Mouse (Mus musculus) common myeloid progenitor, adult 5-6 weeks (primary cell): ENCODE results near the gene Cenpp. TPM values are rescaled to one million over a fixed set of nuclear protein-coding genes. Genes with fewer than 3 reads are reported as not detected.
"Not testable (repeated sequence)": the region's sequence is repeated elsewhere in the genome, so short reads cannot be mapped to it uniquely, and the experiment has no call there.

Source experiments
- ATAC-seq: replicated peaks from 2 replicates; pipeline ENCODE4 v1.8.0; 2016; ENCODE audit warnings: low read depth, mild to moderate bottlenecking, moderate TSS enrichment, inconsistent platforms; ENCODE audit not compliant: poor library complexity, severe bottlenecking
- total RNA-seq: library from RNA; stranded (forward); fragments of 200-1000, 187-1606 nt; gene quantifications from 2 replicates; pipeline ENCODE4 v1.2.3, GENCODE M21; 2017

The Cenpp gene
- total RNA-seq, 1 experiment from 2014 or later = 31.6 TPM

DNA sequence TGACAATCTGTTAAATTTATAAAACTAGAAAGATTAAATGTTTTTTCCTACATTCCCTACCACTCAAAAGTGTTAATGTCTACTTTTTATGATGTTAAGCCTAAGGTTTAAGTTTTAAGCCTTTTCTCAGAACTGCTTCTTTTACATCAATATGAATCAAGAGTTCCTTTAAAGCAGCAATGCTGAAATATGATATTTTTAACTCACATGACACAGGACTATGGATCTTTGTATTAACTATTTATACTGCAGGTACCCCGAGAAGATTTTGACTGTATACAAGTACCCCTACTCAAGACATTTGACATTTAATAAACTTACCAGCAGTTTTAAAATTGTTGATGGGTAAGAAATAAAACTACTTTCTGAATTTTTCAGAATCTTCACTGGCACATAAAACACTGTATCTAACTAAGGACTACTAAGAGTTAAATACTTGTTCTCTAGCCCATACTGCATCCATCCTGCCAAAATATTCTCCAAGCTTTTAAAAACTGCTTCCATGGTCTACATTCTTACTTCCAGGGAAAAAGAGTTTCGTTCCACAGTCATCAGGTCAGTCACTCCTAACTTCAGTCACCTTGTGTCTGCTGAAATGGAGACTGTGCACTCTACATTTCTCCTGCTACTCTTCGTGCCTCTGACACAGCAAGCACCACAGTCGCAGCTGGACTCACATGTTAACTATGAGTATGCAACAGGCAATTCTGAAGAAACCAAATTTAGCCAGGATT lies 43.8 kb downstream of the Cenpp start:
- ATAC-seq = no peak

DNA sequence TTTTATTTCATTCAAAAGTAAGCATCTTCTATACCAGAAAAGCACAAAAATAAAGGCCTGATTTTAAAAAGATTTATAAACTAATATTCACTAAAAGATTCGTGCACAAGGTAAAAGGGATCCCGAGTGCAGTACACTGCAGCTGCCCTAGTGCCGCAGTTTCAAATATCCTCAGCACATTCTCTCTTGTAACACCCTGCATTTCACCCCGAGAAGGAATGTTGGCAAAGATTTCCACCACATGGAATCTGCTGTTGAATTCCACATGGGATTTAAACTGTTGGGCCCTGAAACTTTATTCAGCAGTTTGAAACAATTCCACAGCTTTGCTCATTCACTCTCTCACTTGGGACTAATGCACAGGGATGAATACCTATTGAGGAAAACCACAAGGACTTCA lies 44.9 kb downstream of the Cenpp start, which contains the start of gene Ogn:
Gene Ogn (plus strand): TSS at position 333 of the 400 bp plus-strand sequence.
- no peak for ATAC-seq

DNA sequence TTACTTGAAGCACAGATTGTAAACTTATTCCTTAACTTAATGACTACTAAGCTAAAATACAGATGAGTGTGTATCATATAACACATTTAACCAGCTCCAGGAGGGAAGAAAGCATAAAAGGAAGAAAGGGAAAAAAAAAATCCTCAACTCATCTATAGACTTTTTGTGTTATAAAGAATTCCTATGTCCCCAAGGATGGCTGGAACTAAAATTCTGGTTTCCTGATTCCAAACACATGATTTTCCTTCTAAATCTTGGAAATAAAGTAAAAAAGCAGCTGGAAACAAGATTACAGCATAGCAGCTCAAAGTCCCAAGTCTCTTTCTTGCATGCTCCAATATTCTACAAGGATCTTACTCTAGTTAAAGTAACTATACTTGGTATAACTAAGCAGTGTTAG lies 49.0 kb downstream of the Cenpp start:
- ATAC-seq = no peak

DNA sequence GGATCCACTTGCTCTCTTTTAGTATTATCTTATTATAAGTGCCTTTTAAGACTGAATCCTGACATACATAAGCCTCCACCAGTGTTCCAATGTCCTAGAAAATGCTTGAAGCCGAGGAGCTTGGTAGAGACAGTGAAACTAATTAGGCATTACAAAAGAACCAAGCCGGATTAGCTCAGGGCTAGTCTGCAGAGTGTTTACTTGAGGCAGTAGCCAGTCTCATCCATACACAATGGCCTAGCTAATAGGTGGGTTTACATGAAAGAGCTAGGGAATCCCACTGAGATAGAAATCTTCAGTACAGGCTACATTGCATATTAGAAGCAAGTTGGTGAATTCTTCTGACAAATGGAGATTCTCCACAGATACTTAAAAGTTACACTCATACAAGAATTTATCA lies 50.0 kb downstream of the Cenpp start:
- not testable (repeated sequence) for ATAC-seq

DNA sequence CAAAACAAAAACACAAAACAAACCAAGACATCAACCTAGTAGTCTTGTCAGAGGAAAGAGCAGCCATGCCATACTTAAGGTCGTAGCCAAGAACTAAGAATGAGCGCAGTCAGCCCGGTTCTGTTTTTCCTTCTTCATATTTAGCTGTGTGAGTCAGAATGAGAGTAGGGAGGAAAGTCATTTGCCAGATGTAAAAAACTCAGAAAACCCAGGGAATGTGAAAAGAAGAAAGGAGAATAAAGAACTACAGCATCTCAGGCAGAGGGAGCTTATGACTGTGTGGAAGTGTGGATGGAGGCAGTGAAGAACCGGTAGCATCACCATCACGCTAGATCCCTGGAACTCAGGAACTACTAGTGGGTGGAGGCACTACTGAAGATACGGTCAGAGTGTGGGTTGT lies 66.5 kb downstream of the Cenpp start:
- no peak for ATAC-seq

DNA sequence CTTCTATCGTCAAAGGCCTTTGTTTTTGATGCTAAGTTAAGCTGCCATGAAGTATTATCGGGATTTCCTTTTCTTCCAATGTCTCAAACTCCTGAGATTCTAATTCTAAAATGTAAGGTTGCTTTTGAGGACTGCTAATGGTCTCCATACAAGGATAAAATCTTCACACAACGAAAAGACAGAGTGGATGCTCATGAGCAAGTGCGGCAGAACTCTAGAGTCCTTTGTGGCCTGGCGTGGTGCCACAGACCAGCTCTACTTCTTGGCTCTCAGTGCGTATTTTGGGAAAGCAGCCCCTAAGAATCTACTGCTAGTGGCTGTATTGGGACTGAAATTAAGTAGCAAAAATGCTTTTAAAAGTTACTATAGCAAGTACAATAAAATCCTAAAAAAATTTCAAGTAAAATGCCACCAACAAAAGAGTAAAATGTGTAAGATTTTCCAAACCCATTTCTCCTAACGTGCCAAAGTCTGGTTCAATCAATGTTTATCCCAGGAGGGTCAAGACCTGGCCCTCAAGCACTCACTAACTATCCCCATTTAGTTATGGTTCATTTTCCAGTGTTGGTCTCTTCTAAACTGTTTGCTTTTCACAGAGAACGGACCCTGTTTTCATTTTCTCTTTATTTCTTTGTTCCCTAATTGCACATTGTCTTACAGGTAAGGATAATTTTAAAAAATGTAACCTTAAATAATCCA lies 68.1 kb downstream of the Cenpp start:
- no peak for ATAC-seq

DNA sequence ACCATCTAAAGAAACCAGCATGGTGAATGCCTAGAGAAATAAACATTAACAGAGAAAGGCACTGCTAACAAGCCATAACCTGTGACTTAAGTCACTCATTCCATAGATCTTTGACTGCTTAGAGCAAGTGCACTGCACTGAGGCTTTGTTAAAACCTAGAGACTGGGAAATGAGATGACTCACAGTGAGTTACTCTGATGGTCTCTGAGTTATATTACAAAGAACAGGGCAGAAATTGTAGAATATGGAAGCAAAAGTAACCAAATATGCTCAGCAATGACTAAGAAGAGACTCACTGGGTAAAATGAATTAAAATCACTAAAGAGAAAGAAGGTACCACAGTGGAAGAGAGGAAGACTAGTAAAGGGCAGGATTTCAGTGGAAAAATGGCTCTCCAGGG lies 68.7 kb downstream of the Cenpp start:
- ATAC-seq = no peak

DNA sequence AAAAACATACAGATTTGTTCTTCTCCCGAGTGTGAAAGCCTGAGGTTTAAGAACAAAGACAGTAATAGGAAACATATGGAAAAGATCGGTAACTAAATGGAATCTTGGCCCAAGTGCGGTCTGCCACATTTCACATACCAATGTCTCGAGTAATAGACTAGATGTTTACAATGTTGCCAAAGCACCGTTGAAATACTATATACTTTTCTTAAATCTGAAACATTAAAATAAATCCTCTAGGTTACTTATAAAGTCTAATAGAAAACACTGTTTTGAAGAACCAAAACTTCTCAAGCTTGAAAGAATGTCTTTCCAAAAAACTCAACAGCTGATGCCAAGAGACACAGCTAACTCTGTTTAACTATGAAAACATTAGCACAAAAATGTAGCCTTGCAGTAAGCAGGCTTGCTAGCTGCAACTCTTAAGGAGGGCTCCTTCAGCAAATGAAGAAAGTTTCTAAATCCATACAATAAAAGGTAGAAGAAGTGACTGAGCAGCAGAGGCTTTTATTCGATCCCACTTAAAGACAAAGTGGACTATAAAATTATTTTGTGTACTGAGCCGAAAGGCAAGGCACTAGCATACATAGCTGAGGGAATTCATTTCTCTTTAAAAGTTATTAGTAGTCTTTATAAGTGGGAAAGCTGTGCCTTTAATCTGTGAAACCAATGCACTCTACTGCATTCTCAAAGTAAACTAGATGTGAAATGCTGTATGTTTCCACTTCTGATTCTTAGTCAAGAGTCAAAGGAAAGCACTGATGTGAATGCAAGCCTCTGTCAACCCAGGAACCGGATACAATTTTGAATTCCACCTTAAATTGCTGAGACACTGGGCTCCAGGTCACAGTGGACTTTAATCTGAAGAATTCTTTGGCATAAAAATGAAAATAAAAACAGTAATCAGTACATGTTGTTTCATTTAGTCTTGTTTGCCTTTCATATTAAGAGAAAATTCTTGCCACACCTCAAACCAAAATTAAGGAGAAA lies 70.7 kb downstream of the Cenpp start, which contains the start of gene Omd:
Gene Omd (plus strand): TSS at position 922 of the 990 bp plus-strand sequence.
- no peak for ATAC-seq

DNA sequence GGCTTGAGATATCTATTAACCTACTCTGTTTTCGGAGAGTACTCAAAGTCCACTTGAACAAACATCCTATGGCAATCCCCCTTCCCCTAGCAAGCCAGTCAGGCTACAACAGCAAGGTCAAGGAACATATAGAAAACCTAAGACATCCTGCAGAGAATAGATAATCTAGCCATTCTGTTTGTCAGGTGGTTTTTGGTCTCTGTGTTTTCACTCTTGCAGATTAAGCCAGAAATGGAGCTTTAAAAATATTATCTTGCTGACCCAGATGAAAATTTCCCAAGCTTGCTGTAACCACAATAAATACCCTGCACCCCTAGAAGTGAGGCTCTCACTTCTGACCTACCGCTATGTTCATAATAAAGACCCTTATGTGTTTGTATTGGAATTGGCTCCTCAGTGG lies 81.2 kb downstream of the Cenpp start:
- ATAC-seq = peak; percentile 60

DNA sequence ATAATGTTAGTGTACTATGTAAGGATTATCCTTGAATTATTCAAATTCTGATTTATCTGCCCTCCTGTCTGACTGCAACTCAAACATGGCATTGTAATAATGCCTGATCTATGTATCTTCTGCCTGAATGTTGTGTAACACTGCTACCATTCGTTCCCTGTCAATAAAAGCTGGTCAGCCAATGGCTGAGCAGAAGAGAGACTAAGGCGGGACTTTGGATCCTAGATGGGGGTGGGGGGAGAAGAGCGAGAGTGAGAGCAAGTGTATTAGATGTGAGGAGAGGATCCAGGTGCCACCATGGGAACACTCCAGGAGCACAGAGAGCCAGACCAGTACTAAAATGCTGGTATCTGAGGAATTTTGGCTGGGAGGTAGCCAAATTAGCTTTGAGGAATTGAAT lies 82.2 kb downstream of the Cenpp start:
- no peak for ATAC-seq

DNA sequence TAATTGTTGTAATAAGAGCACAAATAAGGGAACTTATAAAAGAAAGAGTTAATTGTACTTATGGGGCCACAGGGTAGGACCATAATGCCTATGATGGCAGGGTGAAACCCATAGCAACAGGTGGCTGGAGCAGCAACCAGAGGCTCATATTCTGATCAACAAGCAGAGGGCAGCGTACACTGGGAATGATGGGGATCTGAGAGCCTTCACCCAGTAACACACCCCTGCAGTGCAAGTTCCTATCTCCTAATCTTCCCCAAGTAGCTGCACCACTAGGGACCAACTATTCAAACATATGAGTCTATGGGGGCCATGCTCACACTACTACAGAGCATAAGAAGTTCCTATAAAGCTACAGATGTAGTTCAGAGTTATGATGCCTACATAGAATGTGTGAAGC lies 88.2 kb downstream of the Cenpp start:
- ATAC-seq = no peak; the same call in 1 of the 2 replicates

DNA sequence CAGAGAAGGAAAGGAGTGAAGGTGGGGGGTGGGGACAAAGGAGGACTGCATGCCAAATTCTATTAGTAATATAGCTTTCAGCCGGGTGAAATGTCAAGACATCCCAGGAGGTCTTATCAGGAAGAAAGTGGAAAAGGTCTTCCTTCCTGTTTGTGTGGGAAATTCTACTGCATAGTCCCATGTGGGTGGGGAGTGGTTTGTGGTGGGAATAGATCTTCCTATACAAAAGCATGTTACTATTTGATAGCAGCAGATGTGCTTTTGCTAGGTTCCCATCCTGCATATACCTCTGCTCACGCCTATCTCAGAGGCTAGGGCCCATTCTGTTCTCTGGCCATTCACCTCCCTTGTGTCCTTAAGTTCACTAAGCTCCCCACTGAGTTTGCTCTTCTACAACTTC lies 91.7 kb downstream of the Cenpp start:
- peak; percentile 90 for ATAC-seq

DNA sequence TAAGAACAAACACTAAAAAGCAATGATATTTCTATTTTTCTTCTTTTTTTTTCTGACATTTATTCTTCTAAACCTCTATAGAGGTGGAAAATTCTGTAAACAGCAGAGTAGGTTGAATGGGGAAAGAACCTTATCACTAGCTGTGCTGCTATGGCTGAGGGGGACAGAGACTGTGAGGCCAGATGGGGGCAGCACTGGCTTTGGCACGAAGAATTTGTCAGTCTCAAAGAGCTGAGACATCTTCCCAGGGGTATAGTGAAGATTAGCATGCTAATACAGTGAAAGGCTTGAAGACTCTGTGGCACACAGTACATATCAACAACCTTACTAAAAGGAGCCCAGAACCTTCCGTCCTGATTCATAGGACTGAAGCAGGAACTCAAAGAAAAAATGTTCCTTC lies 93.4 kb downstream of the Cenpp start:
- peak; percentile 63 for ATAC-seq

DNA sequence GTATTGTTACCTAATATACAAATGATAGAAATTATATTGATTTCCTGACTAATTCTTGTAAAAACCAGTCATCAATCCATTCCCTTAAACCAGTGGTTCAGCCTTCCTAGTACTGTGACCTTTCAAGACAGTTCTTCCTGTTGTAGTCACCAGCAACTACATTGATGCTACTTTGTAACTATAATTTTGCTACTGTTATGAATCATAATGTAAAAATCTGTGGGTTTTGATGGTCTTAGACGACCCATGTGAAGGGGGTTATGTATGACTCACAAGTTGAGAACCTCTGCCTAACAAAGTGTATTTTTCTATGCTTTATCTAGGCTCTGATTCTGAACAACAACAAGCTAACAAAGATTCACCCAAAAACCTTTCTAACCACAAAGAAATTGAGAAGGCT lies 95.7 kb downstream of the Cenpp start:
- no peak for ATAC-seq

DNA sequence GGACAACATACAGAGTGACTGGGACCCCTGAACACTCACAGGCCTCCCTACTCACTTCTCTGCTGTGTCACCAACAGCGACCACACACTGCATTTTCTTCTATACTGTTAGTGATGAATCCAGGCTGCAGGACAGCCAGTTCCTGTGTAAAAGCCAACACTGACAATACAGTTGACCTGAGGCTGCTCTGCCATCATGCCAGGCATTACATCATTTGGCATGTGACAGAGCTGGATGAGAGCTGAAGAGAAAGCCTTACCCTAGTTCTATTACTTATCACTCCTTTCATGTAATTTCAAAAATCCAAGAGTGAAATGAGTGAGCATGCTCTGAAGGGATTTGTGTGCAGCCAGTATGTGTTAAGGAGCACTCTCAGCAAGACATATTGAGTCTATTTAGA lies 96.4 kb downstream of the Cenpp start:
- no peak for ATAC-seq

DNA sequence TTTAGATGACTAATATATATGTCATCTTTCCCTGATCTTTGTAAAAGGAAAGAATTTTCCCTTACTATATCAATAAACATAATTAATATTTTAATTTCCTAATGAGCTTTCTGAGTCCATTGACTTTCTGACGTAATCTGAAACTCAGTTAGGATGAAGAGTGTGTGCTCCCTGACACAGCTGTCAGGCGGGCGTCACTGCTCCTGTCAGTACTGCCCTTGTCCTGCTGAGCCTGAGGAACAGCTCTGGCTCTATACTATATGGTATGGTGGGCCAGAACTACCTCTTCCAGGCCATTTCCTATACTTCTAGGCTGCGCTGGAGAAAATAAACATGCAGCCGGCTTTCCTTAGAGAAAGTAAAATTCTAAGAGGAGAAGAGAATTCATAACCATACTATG lies 98.1 kb downstream of the Cenpp start:
- ATAC-seq = no peak

DNA sequence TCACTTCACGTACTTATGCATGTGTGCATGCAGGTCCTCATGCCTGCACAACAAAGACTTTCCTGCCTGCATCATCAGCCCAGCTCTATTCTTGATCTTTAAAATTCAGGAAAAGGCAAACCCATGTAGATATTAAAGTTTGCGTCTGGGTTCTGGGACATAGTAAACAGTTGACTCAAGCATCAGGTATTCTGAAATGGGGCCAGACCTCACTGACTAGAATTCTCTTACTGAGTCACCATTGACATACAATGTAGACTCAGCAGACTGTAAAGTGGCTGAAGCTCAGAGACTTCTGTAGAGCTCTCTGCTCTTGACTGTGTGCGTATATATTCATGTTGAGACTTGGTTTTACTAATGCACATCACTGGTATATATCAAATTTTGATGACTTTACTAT lies 103.0 kb downstream of the Cenpp start:
- no peak for ATAC-seq

DNA sequence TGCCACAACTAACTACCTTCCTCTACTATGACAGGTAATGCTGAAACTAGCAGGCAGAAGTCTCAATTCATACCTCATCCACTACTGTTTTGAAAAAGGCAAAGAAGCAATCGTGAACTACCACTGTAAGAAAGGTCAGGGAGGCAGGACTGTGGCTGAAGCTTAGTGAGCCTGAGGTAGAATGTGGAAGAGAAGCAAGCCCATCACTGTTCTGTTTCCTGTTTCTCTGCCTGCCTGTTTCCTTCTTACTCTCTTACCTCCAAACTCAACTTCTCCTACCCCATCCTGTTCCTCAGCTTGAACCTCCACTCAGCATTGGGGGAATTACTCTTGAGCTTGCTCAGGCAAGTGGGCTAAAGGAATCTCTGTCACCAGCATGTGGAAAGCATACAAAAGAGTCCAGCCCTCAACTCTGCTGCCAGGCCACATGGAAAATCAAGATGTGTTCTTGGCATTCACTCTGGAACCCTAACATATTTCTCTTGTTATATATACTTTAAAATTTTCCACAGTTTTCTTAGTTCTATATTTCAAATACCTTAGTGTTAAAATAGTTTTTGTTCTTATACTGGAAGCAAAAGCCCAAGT lies 104.9 kb downstream of the Cenpp start:
- ATAC-seq = no peak

DNA sequence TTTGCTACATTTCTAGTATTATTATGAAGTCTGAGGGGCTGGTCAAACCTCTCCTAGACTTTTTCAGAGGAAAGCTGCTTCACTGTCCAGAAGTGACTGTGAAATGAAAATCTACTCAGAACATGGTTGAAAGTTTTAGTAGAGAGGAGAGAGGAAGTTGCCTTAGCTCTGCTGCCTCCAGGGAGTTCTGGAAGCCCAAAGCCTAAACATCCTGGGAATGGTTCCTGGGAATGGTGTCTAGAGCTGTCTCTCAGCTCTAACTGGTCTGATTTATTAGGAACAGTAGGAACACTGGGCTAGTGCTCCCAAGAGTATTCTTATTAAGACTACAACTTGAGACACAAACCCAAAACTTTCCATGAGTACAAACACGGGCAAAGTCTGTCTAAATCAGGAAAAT lies 106.1 kb downstream of the Cenpp start:
- no peak for ATAC-seq

DNA sequence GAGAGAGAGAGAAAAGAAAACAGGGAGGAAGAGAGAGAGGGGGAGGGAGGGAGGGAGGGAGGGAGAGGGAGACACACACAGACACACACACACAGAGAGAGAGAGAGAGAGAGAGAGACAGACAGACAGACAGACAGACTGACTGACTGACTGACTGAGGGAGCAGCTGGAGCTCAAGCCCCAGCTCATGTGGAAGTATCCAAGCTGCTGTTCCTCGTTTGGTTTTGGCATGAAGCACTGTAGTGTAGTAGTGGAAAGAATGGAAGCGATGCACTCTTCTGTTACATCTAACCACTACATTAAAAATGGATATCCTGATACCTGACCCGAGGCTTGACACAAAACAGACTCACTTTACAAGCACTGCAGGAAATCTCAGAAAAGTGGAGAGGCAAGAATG lies 106.9 kb downstream of the Cenpp start:
- ATAC-seq = no peak
